Mouse (Mus musculus): Measurements from ENCODE around the gene Cntn6. TPM values are rescaled to one million over a fixed set of nuclear protein-coding genes. Genes with fewer than 3 reads are reported as not detected.

The Cntn6 gene
- polyA plus RNA-seq, 1 experiment from 2014 or later = 0.14 TPM

- WGBS = 89% methylated on average over 3 of the region's 3 CpGs
- Histone ChIP-seq H3K4me3 (no peak overlapping the region), H3K27ac (no peak overlapping the region), H3K4me1 (no peaks in the 10 kb centered on the region), H3K36me3 (no peaks in the 10 kb centered on the region), H3K27me3 (ENCODE audit: low read depth, poor library complexity, severe bottlenecking) (no peaks in the 10 kb centered on the region), H3K9me3 (replicated peaks) (no peaks in the 10 kb centered on the region)
- DNase-seq (ENCODE audit: low spot score) = no peak
Measured at GRCm38 (mm10) chr6:104653518-104653917, 160.9 kb downstream of the Cntn6 start.

- DNase-seq (ENCODE audit: low spot score) = no peak
- 87% methylated on average over 2 of the region's 2 CpGs for WGBS
- H3K9me3 ChIP-seq (replicated peaks) = no peaks in the 10 kb centered on the region
- no peak overlapping the region for H3K4me3 ChIP-seq
- no peaks in the 10 kb centered on the region for H3K4me1 ChIP-seq
- no peaks in the 10 kb centered on the region for H3K27me3 ChIP-seq (ENCODE audit: low read depth, poor library complexity, severe bottlenecking)
- no peaks in the 10 kb centered on the region for H3K36me3 ChIP-seq
- H3K27ac ChIP-seq = no peak overlapping the region
Measured at GRCm38 (mm10) chr6:104668701-104669100, 176.1 kb downstream of the Cntn6 start.

GRCm38 (mm10) chr6:104674249-104674648 lies 181.7 kb downstream of the Cntn6 start:
- H3K27me3 ChIP-seq (ENCODE audit: low read depth, poor library complexity, severe bottlenecking) = no peaks in the 10 kb centered on the region
- no peaks in the 10 kb centered on the region for H3K4me1 ChIP-seq
- no peaks in the 10 kb centered on the region for H3K9me3 ChIP-seq (replicated peaks)
- no peak overlapping the region for H3K4me3 ChIP-seq
- no peak overlapping the region for H3K27ac ChIP-seq
- H3K36me3 ChIP-seq = no peaks in the 10 kb centered on the region
- no peak for DNase-seq (ENCODE audit: low spot score)

- H3K4me1 ChIP-seq = no peaks in the 10 kb centered on the region
- H3K4me3 ChIP-seq = no peak overlapping the region
- H3K27ac ChIP-seq = no peak overlapping the region
- WGBS = 87% methylated on average over 1 of the region's 1 CpGs
- H3K27me3 ChIP-seq (ENCODE audit: low read depth, poor library complexity, severe bottlenecking) = no peaks in the 10 kb centered on the region
- no peaks in the 10 kb centered on the region for H3K9me3 ChIP-seq (replicated peaks)
- no peaks in the 10 kb centered on the region for H3K36me3 ChIP-seq
- no peak for DNase-seq (ENCODE audit: low spot score)
Measured at GRCm38 (mm10) chr6:104679809-104680495, 187.4 kb downstream of the Cntn6 start.

GRCm38 (mm10) chr6:104687980-104688379 lies 195.4 kb downstream of the Cntn6 start:
- H3K36me3 ChIP-seq = no peaks in the 10 kb centered on the region
- no peaks in the 10 kb centered on the region for H3K4me1 ChIP-seq
- H3K27me3 ChIP-seq (ENCODE audit: low read depth, poor library complexity, severe bottlenecking) = no peaks in the 10 kb centered on the region
- no peak overlapping the region for H3K4me3 ChIP-seq
- H3K9me3 ChIP-seq (replicated peaks) = no peaks in the 10 kb centered on the region
- H3K27ac ChIP-seq = no peak overlapping the region
- 83% methylated on average over 3 of the region's 3 CpGs for WGBS
- no peak for DNase-seq (ENCODE audit: low spot score)

GRCm38 (mm10) chr6:104688439-104689125 lies 196.0 kb downstream of the Cntn6 start:
- H3K27me3 ChIP-seq (ENCODE audit: low read depth, poor library complexity, severe bottlenecking) = no peaks in the 10 kb centered on the region
- 86% methylated on average over 6 of the region's 6 CpGs for WGBS
- H3K9me3 ChIP-seq (replicated peaks) = no peaks in the 10 kb centered on the region
- no peaks in the 10 kb centered on the region for H3K4me1 ChIP-seq
- H3K4me3 ChIP-seq = no peak overlapping the region
- DNase-seq (ENCODE audit: low spot score) = no peak
- H3K27ac ChIP-seq = no peak overlapping the region
- H3K36me3 ChIP-seq = no peaks in the 10 kb centered on the region

GRCm38 (mm10) chr6:104728571-104728970 lies 236.0 kb downstream of the Cntn6 start:
- Histone ChIP-seq H3K4me3 (no peak overlapping the region), H3K27me3 (ENCODE audit: low read depth, poor library complexity, severe bottlenecking) (no peaks in the 10 kb centered on the region), H3K9me3 (replicated peaks) (no peaks in the 10 kb centered on the region), H3K36me3 (no peaks in the 10 kb centered on the region), H3K4me1 (no peaks in the 10 kb centered on the region), H3K27ac (no peak overlapping the region)
- DNase-seq (ENCODE audit: low spot score) = no peak
- 93% methylated on average over 1 of the region's 1 CpGs for WGBS

GRCm38 (mm10) chr6:104734256-104734655 lies 241.7 kb downstream of the Cntn6 start:
- Histone ChIP-seq H3K9me3 (replicated peaks) (no peaks in the 10 kb centered on the region), H3K36me3 (no peaks in the 10 kb centered on the region), H3K4me1 (no peaks in the 10 kb centered on the region), H3K4me3 (no peak overlapping the region), H3K27ac (no peak overlapping the region), H3K27me3 (ENCODE audit: low read depth, poor library complexity, severe bottlenecking) (no peaks in the 10 kb centered on the region)
- no peak for DNase-seq (ENCODE audit: low spot score)
- 97% methylated on average over 1 of the region's 1 CpGs for WGBS

GRCm38 (mm10) chr6:104738999-104739398 lies 246.4 kb downstream of the Cntn6 start:
- no peaks in the 10 kb centered on the region for H3K4me1 ChIP-seq
- WGBS = 90% methylated on average over 4 of the region's 4 CpGs
- no peak for DNase-seq (ENCODE audit: low spot score)

GRCm38 (mm10) chr6:104758125-104758524 lies 265.5 kb downstream of the Cntn6 start:
- Histone ChIP-seq H3K27me3 (ENCODE audit: low read depth, poor library complexity, severe bottlenecking) (no peaks in the 10 kb centered on the region), H3K4me1 (no peaks in the 10 kb centered on the region), H3K9me3 (replicated peaks) (no peaks in the 10 kb centered on the region), H3K36me3 (no peaks in the 10 kb centered on the region), H3K4me3 (no peak overlapping the region), H3K27ac (no peak overlapping the region)
- no peak for DNase-seq (ENCODE audit: low spot score)

More at GRCm38 (mm10) chr6:104738999-104739398, 246.4 kb downstream of the Cntn6 start:
- no peaks in the 10 kb centered on the region for H3K9me3 ChIP-seq (replicated peaks)
- H3K27ac ChIP-seq = no peak overlapping the region
- no peaks in the 10 kb centered on the region for H3K27me3 ChIP-seq (ENCODE audit: low read depth, poor library complexity, severe bottlenecking)
- no peak overlapping the region for H3K4me3 ChIP-seq
- H3K36me3 ChIP-seq = no peaks in the 10 kb centered on the region

- H3K9me3 ChIP-seq (replicated peaks) = no peaks in the 10 kb centered on the region
- no peak for DNase-seq (ENCODE audit: low spot score)
- H3K4me1 ChIP-seq = no peaks in the 10 kb centered on the region
- H3K27me3 ChIP-seq (ENCODE audit: low read depth, poor library complexity, severe bottlenecking) = no peaks in the 10 kb centered on the region
- H3K36me3 ChIP-seq = no peaks in the 10 kb centered on the region
- 91% methylated on average over 3 of the region's 3 CpGs for WGBS
- H3K4me3 ChIP-seq = no peak overlapping the region
- no peak overlapping the region for H3K27ac ChIP-seq
Measured at GRCm38 (mm10) chr6:104761226-104761625, 268.6 kb downstream of the Cntn6 start.

GRCm38 (mm10) chr6:104783891-104784290 lies 291.3 kb downstream of the Cntn6 start:
- Histone ChIP-seq H3K9me3 (replicated peaks) (no peaks in the 10 kb centered on the region), H3K27ac (no peak overlapping the region), H3K36me3 (no peaks in the 10 kb centered on the region), H3K4me3 (no peak overlapping the region), H3K4me1 (no peaks in the 10 kb centered on the region), H3K27me3 (ENCODE audit: low read depth, poor library complexity, severe bottlenecking) (no peaks in the 10 kb centered on the region)
- DNase-seq (ENCODE audit: low spot score) = no peak
- 92% methylated on average over 3 of the region's 3 CpGs for WGBS

GRCm38 (mm10) chr6:104787502-104787901 lies 294.9 kb downstream of the Cntn6 start:
- no peaks in the 10 kb centered on the region for H3K4me1 ChIP-seq
- H3K4me3 ChIP-seq = no peak overlapping the region
- 88% methylated on average over 2 of the region's 2 CpGs for WGBS
- H3K9me3 ChIP-seq (replicated peaks) = no peaks in the 10 kb centered on the region
- no peak overlapping the region for H3K27ac ChIP-seq
- H3K27me3 ChIP-seq (ENCODE audit: low read depth, poor library complexity, severe bottlenecking) = no peaks in the 10 kb centered on the region
- DNase-seq (ENCODE audit: low spot score) = no peak
- H3K36me3 ChIP-seq = no peaks in the 10 kb centered on the region

All from limb, embryonic 10.5 days (tissue).